Mouse (Mus musculus) thymus, adult 2 months (tissue): ENCODE data around the gene Pbx1. TPM values are rescaled to one million over a fixed set of nuclear protein-coding genes. Genes with fewer than 3 reads are reported as not detected.

Experiments used
- DNase-seq: peaks from one replicate; pipeline ENCODE4 v3.0.0; 2021
- H3K27ac ChIP-seq: fragments of 200-500 bp; 2 replicates; pipeline ENCODE4 v1.5.1; 2012; ENCODE audit warnings: low read length, control low read depth; ENCODE audit not compliant: control insufficient read depth, insufficient read depth
- H3K27me3 ChIP-seq: fragments of 200-500 bp; 2 replicates; pipeline ENCODE4 v1.6.1; 2012; ENCODE audit warnings: mild to moderate bottlenecking, low read length, moderate library complexity, mixed read lengths; ENCODE audit not compliant: control insufficient read depth, insufficient read depth
- H3K36me3 ChIP-seq: fragments of 200-500 bp; 2 replicates; pipeline ENCODE4 v1.6.1; 2012; ENCODE audit warnings: mild to moderate bottlenecking, low read length, moderate library complexity; ENCODE audit not compliant: control insufficient read depth, insufficient read depth
- H3K4me1 ChIP-seq: fragments of 200-500 bp; replicated peaks from 2 replicates; pipeline ENCODE4 v1.6.1; 2012; ENCODE audit warnings: low read length; ENCODE audit not compliant: control insufficient read depth, insufficient read depth
- H3K4me3 ChIP-seq: fragments of 200-500 bp; 2 replicates; pipeline ENCODE4 v1.5.1; 2012; ENCODE audit warnings: mild to moderate bottlenecking, low read length, control low read depth, moderate library complexity; ENCODE audit not compliant: control insufficient read depth, insufficient read depth
- CTCF ChIP-seq: fragments of 200-500 bp; IDR thresholded peaks from 2 replicates; pipeline ENCODE4 v1.5.1; 2012; ENCODE audit warnings: mild to moderate bottlenecking, control low read depth, low read length, moderate library complexity, borderline replicate concordance; ENCODE audit not compliant: control insufficient read depth, poor library complexity, insufficient read depth; ENCODE audit errors: extremely low read depth
- POLR2A ChIP-seq: fragments of 200-500 bp; IDR thresholded peaks from 2 replicates; pipeline ENCODE4 v1.6.1; 2012; ENCODE audit warnings: mild to moderate bottlenecking, low read length, control low read depth, moderate library complexity; ENCODE audit not compliant: control insufficient read depth, poor library complexity, insufficient read depth; ENCODE audit errors: extremely low read depth
- WGBS: fragments of 180-500 bp; shearing (Covaris S2); methylation state at CpG from one replicate; pipeline ENCODE4 v1.1.7; 2018; 5-methylcytosine and 5-hydroxymethylcytosine counted together
- polyA plus RNA-seq: library from polyadenylated mRNA; depleted of rRNA; stranded (reverse); fragments of >200 nt; gene quantifications from 2 replicates; pipeline ENCODE4 v1.2.3, GENCODE M21; 2012

Gene Pbx1
- polyA plus RNA-seq, 1 experiment: 13.0 TPM

DNA sequence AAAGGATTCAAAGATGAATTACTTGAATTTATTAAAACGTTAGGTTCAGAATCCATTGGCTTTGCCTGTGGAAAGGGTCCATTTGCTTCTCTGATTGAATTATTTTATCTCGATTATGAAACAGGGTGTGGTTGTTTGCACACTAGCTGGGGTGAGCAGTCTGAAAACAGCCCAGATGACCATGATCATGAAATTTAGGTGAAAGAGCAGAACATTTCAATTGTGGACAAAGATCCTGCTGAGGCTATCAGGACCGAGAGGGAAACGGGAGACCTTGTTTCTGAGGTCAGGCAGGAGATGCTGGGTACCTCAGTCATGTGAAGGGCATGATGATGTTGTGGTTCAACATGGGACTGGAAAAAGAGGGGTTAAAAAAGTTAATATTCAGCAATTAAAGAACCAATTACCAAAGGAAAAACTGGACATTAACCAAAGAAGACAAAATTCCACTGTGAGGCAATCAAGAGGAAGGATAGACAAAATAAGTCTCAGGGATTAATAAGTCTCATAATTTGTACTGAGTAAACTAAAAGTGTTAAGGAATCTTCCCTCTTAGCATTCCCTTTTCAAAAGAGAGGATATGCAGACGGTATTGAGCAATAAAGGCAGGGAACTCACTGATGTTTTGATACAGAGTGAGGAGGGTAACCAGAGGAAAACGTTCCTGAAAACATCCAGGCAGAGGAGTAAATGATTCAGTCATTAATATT lies 40.6 kb upstream of the Pbx1 start:
- 82% methylated on average over 6 of the region's 6 CpGs for WGBS
- no peak for TF ChIP-seq POLR2A
- no peak for TF ChIP-seq CTCF
- no peak for DNase-seq
- no peaks in the 10 kb centered on the region for H3K4me1 ChIP-seq
- no peaks in the 10 kb centered on the region for H3K27me3 ChIP-seq
- no peak overlapping the region for H3K27ac ChIP-seq
- no peak overlapping the region for H3K4me3 ChIP-seq
- no peaks in the 10 kb centered on the region for H3K36me3 ChIP-seq

DNA sequence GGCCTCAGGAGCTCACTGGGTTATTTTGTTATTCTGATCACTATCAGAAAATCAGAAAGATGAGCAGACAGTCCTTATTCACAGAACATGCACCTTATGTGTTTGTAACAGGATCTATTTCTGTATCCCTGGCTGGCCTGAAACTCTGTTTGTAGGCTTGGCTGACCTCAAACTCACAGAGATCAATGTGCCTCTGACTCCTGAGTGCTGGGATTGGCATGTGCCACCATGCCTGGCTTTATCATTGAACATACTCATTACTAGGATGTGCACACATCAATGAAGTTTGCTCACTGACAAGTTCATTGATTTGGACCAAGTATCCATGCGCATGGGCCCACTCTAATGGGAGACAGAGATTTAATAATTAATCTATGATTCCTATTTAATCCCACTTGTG lies 27.4 kb upstream of the Pbx1 start:
- no peak overlapping the region for H3K4me3 ChIP-seq
- no peak overlapping the region for H3K27ac ChIP-seq
- no peak for TF ChIP-seq POLR2A
- no peak for TF ChIP-seq CTCF
- H3K27me3 ChIP-seq: no peaks in the 10 kb centered on the region
- no peak for DNase-seq
- WGBS: 100% methylated on average over 1 of the region's 1 CpGs
- no peaks in the 10 kb centered on the region for H3K36me3 ChIP-seq
- no peaks in the 10 kb centered on the region for H3K4me1 ChIP-seq

DNA sequence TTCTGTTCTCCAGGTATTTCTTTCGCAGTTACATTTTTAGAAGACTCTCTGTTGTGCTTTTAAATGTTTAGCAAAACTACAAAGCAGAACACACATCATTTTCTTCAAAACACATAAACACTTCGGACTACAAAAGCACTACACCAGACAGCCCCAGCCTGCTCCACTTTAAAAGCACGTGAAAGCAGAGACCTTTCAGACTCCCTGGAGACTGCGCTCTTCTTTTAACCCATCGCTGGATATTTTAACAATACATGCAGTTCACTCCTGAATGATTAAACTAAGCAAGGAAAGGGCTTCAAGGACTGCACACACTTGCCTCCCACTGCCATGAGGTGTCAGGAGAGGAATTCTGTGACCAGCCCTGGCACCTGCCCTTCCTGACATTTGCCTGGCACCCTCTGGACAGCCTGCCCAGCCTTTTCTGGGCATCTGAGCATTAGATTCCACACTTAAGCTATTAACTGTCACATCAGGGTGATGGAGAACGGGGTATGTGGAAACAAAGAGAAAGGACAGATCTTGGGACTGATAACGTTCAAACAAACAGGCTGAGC lies 25.2 kb upstream of the Pbx1 start:
- no peaks in the 10 kb centered on the region for H3K36me3 ChIP-seq
- no peak for DNase-seq

DNA sequence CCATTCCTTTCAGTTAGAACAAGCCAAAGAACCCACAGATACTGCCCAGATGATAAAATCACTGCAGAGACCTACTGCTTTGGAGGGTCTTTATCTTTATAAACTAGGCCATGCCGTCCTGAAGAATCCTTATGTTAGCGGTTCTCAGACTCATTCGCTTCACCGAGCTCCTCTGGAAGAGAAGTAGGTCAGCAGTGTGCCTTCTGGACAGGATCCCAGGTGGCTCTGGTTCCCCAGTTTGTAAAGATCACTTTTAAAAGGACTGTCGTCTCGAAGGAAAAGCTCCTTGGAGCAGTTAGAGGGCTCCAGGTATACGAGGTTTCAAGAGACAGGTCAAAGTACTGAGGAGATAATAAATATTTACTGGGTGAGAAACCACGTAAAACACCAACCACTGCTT lies 23.1 kb upstream of the Pbx1 start:
- no peak for DNase-seq
- Histone ChIP-seq H3K4me1 (no peaks in the 10 kb centered on the region), H3K36me3 (no peaks in the 10 kb centered on the region), H3K4me3 (no peak overlapping the region), H3K27ac (no peak overlapping the region), H3K27me3 (no peaks in the 10 kb centered on the region)
- TF ChIP-seq POLR2A (no peak), CTCF (no peak)
- WGBS: 90% methylated on average over 8 of the region's 8 CpGs

More for the DNA sequence above, 25.2 kb upstream of the Pbx1 start:
- Histone ChIP-seq H3K27ac (no peak overlapping the region), H3K4me1 (no peaks in the 10 kb centered on the region), H3K4me3 (no peak overlapping the region), H3K27me3 (no peaks in the 10 kb centered on the region)
- no peak for TF ChIP-seq CTCF
- no peak for TF ChIP-seq POLR2A
- 74% methylated on average over 7 of the region's 7 CpGs for WGBS

DNA sequence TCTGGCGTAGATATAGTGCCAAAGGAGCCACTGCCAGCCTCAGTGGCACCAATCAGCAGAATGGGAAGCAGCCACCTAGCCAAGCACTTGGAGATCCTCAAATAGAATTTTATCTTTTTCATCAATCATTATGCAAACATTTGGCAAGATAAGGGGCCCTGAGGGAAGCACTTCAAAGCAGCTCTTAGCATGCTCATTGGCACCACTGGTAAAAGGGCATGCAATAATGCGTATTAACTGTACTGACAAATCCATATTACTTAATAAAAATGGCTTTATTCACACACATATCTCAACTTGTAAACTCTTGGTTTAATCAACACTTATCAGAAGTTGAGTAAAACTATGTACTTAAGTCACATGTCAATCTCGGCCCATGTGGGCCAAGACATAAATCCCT lies 1.6 kb upstream of the Pbx1 start:
- peaks cover 2% of the 10 kb centered on the region; the same call in 1 of the 2 replicates for H3K4me1 ChIP-seq
- H3K4me3 ChIP-seq: no peak overlapping the region
- WGBS: 97% methylated on average over 3 of the region's 3 CpGs
- no peak for DNase-seq
- no peak overlapping the region for H3K27ac ChIP-seq
- TF ChIP-seq CTCF (no peak), POLR2A (no peak)
- H3K27me3 ChIP-seq: 0 out of 2 replicates have a peak, but pooled peaks cover 3% of the 10 kb centered on the region
- H3K36me3 ChIP-seq: no peaks in the 10 kb centered on the region

DNA sequence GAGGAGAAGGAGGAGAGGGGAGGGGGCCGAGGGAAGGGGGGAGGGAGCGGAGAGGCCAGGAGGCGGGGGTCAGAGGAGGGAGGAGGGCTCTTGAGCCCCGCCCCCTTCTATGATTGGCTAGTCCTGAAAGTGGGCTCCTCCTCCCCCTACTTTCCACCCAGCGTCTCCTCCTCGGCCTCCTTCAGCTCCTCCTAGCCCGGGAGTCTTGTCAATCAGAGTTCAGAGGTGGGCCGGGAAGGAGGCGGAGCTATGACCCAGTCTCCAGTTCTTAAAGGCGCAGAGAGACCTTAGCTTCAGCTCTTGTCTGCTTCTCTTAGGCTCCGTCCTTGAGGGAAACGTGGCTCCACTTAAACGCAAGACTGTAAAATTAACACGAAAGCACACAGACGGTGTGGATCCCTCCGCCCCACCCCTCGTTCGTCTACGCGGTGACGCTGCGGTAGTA lies 233 bp upstream of the Pbx1 start:
- H3K36me3 ChIP-seq: no peaks in the 10 kb centered on the region
- DNase-seq: peak; percentile 69
- no peak for TF ChIP-seq POLR2A
- no peak for TF ChIP-seq CTCF
- no peak overlapping the region for H3K27ac ChIP-seq
- WGBS: under 1% methylated on average over 21 of the region's 22 CpGs
- 0 out of 2 replicates have a peak, but pooled peaks cover 3% of the 10 kb centered on the region for H3K27me3 ChIP-seq
- peak overlapping the region; percentile 38 for H3K4me3 ChIP-seq
- peaks cover 2% of the 10 kb centered on the region; the same call in 1 of the 2 replicates for H3K4me1 ChIP-seq
